Mouse (Mus musculus): ENCODE measurements at regions not wholly inside any gene's neighbourhood (a gene's known extent, or its start where the extent isn't known, plus 50 kb on each side); places are given as distances from the start of the nearest gene placed in this dataset.
A peak's percentile ranks its signal among the peaks of the same experiment; 100 is the strongest.
"Not testable (repeated sequence)": the region's sequence is repeated elsewhere in the genome, so short reads cannot be mapped to it uniquely, and the experiment has no call there.

DNA sequence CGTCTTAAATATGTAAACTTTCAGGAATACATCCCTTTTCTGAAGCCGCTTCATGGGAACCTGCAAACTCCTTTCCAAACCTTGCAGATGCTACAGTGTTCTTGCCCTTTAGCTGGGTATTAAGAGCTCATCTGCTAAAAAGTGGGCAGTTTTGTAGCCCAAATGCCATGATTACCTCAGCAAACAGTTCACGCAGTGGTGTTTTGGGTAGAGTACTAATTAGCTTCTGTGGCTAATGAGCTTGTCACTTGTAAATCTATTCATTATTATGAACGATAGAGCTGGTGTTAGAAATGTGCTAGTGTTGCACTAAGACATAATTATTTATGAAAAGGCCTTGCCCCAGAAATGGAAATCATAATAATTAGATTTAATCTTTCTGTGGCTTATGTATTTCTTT is 506.1 kb upstream of the Ccng1 start:
- Histone ChIP-seq H3K4me3 (no peak overlapping the region), H3K4me1 (no peaks in the 10 kb centered on the region), H3K36me3 (no peaks in the 10 kb centered on the region), H3K9me3 (replicated peaks) (no peaks in the 10 kb centered on the region), H3K27ac (replicated peaks) (no peak overlapping the region), H3K27me3 (ENCODE audit: low read depth, poor library complexity, severe bottlenecking) (no peaks in the 10 kb centered on the region)
- no peak for DNase-seq (ENCODE audit: low spot score)
- WGBS = 89% methylated on average over 4 of the region's 4 CpGs

DNA sequence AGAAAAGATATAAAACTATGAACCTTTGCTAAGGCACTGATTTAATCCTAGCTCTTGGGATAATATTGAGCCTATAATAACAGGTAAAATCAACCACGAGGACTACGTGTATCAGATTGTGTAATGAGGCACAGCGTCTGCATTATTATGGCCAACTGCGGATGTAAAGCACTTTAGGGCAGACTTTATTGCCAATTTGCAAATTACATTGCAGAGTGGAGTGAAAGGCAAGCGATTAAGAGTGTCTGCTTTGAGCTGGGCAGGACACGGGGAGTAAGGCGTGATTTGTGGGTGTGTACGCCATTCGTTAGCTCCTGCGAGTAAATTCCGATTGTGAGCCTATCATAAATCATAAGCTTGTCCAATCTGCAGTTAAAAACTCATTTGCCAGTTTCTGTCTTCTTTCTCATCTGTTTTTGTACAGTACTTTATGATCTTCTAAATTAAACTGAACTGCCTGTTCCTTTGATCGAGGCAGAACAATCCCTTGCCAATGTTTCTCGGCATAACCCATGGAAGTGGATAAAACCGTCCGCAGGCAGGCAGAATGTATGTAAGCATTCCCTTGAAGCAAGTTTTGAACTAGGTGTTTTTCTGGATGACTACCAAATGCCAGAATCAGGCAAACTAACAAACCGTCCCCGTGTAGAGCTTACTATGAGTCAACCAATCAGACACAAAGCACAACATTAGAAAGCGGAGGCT is 505.0 kb upstream of the Ccng1 start:
- Histone ChIP-seq H3K9me3 (replicated peaks) (no peaks in the 10 kb centered on the region), H3K4me3 (no peak overlapping the region), H3K4me1 (no peaks in the 10 kb centered on the region), H3K36me3 (no peaks in the 10 kb centered on the region), H3K27ac (replicated peaks) (no peak overlapping the region), H3K27me3 (ENCODE audit: low read depth, poor library complexity, severe bottlenecking) (no peaks in the 10 kb centered on the region)
- DNase-seq (ENCODE audit: low spot score) = no peak
- WGBS = 94% methylated on average over 18 of the region's 18 CpGs

DNA sequence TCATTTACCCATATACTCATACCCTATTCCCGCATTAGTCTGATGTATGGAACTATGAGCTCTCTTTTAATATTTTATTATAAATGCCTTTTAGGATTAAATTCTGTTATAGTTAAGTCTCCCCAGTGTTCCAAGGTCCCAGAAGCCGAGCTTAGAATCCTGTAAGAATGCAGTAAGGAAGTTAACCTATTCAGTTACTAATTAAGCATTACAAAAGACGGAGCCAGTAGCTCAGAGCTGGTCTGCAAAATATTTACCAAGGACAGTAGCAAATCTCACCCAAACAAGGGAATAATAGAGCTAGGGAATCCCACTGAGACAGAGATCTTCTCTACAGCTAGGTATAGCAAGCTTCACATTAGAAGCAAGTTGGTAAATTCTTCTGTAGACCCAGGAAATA is 459.4 kb upstream of the Ccng1 start:
- WGBS = 46% methylated on average over 3 of the region's 3 CpGs
- not testable (repeated sequence) for H3K4me1 ChIP-seq; H3K4me3 ChIP-seq; DNase-seq (ENCODE audit: low spot score); H3K27me3 ChIP-seq (ENCODE audit: low read depth, poor library complexity, severe bottlenecking); H3K9me3 ChIP-seq (replicated peaks); H3K27ac ChIP-seq (replicated peaks); H3K36me3 ChIP-seq

DNA sequence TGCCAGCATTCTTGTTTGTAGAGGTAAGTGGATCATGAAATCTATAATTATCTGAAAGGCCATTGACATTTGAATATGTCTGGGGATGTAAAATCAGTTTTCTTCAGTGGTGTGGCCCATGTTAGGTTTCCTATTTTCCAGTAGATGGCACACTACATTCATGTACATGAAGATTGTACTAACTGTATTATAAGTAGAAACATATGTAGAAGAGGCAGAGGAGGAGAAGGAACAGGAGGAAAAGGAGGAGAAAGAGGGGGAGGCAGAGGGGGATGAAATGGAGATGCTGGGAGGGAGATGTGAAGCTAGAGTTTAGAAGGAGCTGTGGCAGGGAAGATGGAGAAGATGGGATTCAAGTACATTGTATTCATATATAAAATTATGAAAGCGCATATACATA is 447.1 kb upstream of the Ccng1 start:
- Histone ChIP-seq H3K4me3 (no peak overlapping the region), H3K27ac (replicated peaks) (no peak overlapping the region), H3K4me1 (no peaks in the 10 kb centered on the region), H3K36me3 (no peaks in the 10 kb centered on the region), H3K27me3 (ENCODE audit: low read depth, poor library complexity, severe bottlenecking) (no peaks in the 10 kb centered on the region), H3K9me3 (replicated peaks) (no peaks in the 10 kb centered on the region)
- DNase-seq (ENCODE audit: low spot score) = no peak
- WGBS = 92% methylated on average over 1 of the region's 1 CpGs

DNA sequence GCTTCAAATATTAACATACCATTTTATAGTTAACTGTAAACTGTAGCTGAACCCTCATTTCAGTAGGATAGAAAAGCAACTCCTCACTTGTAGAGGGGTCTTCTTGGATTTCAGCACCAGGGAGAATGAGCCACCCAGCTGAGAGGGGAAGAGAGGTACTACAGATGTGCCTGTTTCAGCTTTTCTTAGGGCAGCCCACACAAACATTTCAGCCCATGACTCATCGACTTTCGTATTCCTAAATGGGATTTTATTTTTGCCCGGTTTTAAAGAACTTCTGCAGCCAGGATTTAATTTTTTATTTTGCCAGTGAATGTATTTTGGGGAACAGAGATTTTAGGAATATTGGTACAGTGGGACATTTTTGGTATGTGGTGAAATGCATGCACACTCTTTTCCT is 438.9 kb upstream of the Ccng1 start:
- Histone ChIP-seq H3K4me3 (no peak overlapping the region), H3K4me1 (no peaks in the 10 kb centered on the region), H3K27ac (replicated peaks) (no peak overlapping the region), H3K27me3 (ENCODE audit: low read depth, poor library complexity, severe bottlenecking) (no peaks in the 10 kb centered on the region), H3K9me3 (replicated peaks) (no peaks in the 10 kb centered on the region), H3K36me3 (no peaks in the 10 kb centered on the region)
- 88% methylated on average over 3 of the region's 3 CpGs for WGBS
- DNase-seq (ENCODE audit: low spot score) = no peak

DNA sequence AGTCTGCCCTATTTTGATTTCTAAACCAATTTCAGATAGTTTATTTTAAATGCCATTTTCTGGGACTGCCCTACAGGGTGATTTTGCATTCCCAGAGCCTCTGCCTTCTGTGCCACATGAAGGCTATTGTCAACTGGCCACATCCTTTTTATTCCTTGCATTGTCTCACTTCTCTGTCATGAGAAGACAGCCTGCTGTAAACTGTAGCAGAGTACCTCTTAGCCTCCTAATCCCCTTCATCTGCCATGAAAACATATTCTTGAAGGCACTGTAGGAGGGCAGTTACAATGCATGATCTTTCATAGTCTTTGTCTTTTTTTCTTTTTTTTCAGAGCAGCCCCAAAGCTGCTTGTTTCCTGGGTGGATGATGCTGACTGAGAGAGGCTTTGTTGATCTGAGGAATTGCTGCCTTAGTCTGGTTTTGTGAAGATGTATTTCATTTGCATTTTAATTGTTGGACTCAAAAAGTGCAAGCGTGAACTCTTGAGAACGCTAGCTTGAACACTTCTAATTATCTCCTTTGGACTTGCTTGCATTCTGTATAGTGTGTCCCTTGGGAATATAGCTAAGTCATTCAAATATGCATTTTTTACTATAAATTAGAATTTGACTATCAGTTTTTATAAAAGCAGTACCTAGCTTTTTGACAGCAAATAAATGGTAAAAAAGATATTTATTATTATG is 405.5 kb upstream of the Ccng1 start:
- peak; percentile 12 for DNase-seq (ENCODE audit: low spot score)
- Histone ChIP-seq H3K4me3 (no peak overlapping the region), H3K9me3 (replicated peaks) (no peaks in the 10 kb centered on the region), H3K36me3 (no peaks in the 10 kb centered on the region), H3K27ac (replicated peaks) (peak overlapping the region; percentile 67), H3K27me3 (ENCODE audit: low read depth, poor library complexity, severe bottlenecking) (no peaks in the 10 kb centered on the region), H3K4me1 (peaks cover 19% of the 10 kb centered on the region)
- 17% methylated on average over 2 of the region's 2 CpGs for whole genome bisulfite sequencing

DNA sequence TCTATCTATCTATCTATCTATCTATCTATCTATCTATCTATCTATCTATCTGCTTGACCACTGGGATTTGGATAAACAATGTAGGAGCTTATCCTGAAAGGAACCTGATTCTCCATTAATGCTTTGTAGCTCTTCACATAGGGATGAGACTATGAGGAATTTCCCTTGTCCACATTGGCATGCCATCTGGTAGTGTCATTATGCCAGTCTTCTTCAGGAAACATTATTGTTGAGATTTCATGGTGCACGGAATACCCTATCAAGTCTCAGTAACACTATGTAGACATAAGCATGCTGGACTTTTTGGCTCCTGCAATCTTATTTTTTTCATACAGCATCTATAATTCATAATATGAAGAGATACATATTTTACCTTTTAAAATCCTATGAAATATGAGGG is 404.8 kb upstream of the Ccng1 start:
- WGBS = 98% methylated on average over 1 of the region's 1 CpGs
- Histone ChIP-seq H3K9me3 (replicated peaks) (no peaks in the 10 kb centered on the region), H3K4me3 (no peak overlapping the region), H3K27me3 (ENCODE audit: low read depth, poor library complexity, severe bottlenecking) (no peaks in the 10 kb centered on the region), H3K36me3 (no peaks in the 10 kb centered on the region), H3K4me1 (peaks cover 19% of the 10 kb centered on the region), H3K27ac (replicated peaks) (no peak overlapping the region)
- DNase-seq (ENCODE audit: low spot score) = no peak

DNA sequence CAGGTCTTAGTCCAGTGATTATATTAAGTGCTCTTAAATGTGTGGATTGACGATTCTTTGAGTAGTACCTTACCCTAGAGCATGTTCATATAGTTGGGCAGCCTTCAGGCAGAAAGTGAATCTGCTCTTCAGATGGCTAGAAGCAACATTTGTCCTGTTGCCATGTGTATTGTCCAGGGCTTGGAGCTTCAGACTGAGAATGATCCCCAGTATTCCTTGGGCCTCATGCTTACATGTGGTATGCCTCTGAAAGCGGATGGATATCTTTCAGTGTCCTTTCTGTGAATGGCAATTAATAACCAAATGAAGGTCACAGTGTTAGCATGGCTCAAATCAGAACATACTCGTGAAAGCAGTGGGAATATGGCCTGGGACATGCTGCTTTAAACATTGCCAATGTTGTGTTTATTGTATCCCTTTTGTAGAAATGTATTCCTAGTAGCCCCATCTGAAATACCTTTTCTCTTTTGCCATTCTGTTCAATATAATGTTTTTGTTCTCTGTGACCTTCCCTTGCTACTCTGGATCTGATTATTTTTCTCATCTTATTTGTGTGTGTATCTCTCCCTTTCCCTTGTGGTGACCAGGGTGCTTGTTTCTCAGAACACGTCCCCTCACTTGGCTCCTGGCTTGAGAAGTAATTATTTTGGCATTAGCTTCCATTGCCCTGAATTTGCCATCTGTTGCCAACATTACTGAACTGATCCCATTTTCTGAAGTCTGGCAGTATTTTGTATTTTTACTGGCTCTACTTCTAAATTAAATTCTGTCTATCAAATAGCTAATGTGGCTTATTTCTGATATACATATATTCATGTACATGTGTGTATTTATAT is 403.9 kb upstream of the Ccng1 start:
- Histone ChIP-seq H3K27ac (replicated peaks) (no peak overlapping the region), H3K36me3 (no peaks in the 10 kb centered on the region), H3K9me3 (replicated peaks) (no peaks in the 10 kb centered on the region), H3K27me3 (ENCODE audit: low read depth, poor library complexity, severe bottlenecking) (no peaks in the 10 kb centered on the region), H3K4me3 (no peak overlapping the region), H3K4me1 (peaks cover 19% of the 10 kb centered on the region)
- 85% methylated on average over 4 of the region's 4 CpGs for WGBS
- no peak for DNase-seq (ENCODE audit: low spot score)

DNA sequence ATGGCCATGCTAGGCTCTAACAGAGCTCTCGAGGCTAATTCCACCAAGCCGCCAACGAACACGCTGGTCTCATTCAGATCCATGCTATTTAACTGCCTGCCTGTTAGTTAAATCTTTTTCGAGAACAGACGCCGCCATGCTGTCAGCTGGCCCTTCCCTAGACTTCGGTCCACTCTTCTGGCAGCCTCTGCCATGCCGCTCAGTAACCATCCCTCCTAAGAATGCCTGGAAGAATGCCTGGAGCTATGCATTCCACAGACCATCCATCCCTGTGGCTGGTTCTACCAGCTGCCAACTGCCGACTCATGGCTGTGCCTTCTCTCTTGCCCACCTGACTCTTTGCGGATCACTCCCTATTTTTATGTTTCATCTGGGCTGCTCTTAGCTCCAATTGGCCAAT is 402.2 kb upstream of the Ccng1 start:
- no peaks in the 10 kb centered on the region for H3K27me3 ChIP-seq (ENCODE audit: low read depth, poor library complexity, severe bottlenecking)
- WGBS = 96% methylated on average over 11 of the region's 11 CpGs
- H3K9me3 ChIP-seq (replicated peaks) = no peaks in the 10 kb centered on the region

More for the DNA sequence above, 402.2 kb upstream of the Ccng1 start:
- H3K4me1 ChIP-seq = peaks cover 19% of the 10 kb centered on the region
- H3K36me3 ChIP-seq = no peaks in the 10 kb centered on the region
- H3K27ac ChIP-seq (replicated peaks) = 0 out of 2 replicates have a peak overlapping the region, but pooled peaks have one; percentile 9
- no peak overlapping the region for H3K4me3 ChIP-seq
- no peak for DNase-seq (ENCODE audit: low spot score)

Data from midbrain, embryonic 10.5 days (tissue).